Comparison of ENCODE assay signal across 13 mouse cellular contexts in genomic region chr9:30207631-30208030, GRCm38 (mm10).
"Had no signal": no experiment of that assay in that cellular context is flagged by ENCODE, and none has a peak within 500 bp of the region (broad histone marks: within the 10 kb centered on the region; RNA-seq: fewer than 3 reads in every experiment).

No protein-coding gene starts in this region.

- DNase-seq: gastrocnemius, adult 2 months; gastrocnemius, postnatal 14 days; gastrocnemius, postnatal 36 days; heart, adult 18-20 months; heart, postnatal 10 days; kidney, adult 11 months; kidney, adult 2 months; kidney, adult 9 months; kidney, postnatal 14 days; kidney, postnatal 36 days; layer of hippocampus, adult 9-11 months; layer of hippocampus, postnatal 36 days; left cerebral cortex, postnatal 4 days had no signal
